Mouse (Mus musculus) ES-Bruce4 (cell line): ENCODE measurements around the gene Ap3d1.

ENCODE experiments used
- CTCF ChIP-seq: IDR thresholded peaks from one replicate; pipeline ENCODE4 v1.8.1; 2011; ENCODE audit warnings: low read depth, low read length
- POLR2A ChIP-seq: IDR thresholded peaks from one replicate; pipeline ENCODE4 v1.8.1; 2011; ENCODE audit warnings: low read length; ENCODE audit not compliant: insufficient read depth

- no peak for TF ChIP-seq CTCF
- no peak for TF ChIP-seq POLR2A
Measured at GRCm38 (mm10) chr10:80671251-80671650, 70.8 kb downstream of the Ap3d1 start.
